Mouse (Mus musculus): ENCODE results near the gene Bin2.

DNA sequence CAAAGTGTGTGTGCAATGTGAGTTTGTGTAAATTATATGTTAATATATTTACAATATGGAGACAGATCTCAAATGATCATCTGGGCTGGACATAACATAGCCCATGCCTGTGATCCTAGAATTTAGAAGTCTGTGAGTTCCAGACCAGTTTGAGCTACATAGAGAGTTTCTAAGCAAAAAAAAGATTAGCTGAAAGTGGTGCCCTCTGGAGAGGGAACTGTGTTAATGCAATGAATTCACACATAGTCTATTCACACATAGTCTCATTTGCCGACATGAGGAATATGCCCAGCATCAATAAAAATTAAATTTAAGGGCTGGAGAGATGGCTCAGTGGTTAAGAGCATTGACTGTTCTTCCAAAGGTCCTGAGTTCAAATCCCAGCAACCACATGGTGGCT, 7.2 kb upstream of the Bin2 start:
- TF ChIP-seq HCFC1 (IDR thresholded peaks at IDR 0.05; ENCODE audit: borderline replicate concordance, insufficient read depth, low read length) (no peak), ZNF384 (IDR thresholded peaks at IDR 0.05; ENCODE audit: low read depth, low read length) (no peak), MAFK (IDR thresholded peaks at IDR 0.05; ENCODE audit: insufficient read depth, low read depth, low read length) (no peak), CHD2 (IDR thresholded peaks at IDR 0.05; ENCODE audit: low read depth, low read length) (no peak), ZC3H11A (IDR thresholded peaks at IDR 0.05; ENCODE audit: borderline replicate concordance, low read depth, low read length) (no peak)

Data from ES-E14 (cell line).